Mouse (Mus musculus) adrenal gland (tissue): ENCODE results near the gene 1600014C23Rik.

Experiments used
- intact Hi-C: fragments of 180-260 bp; cut with DNase I; formaldehyde crosslinking; loops from one replicate; pipeline ENCODE4 v1.15.1; 2025

Gene 1600014C23Rik

DNA sequence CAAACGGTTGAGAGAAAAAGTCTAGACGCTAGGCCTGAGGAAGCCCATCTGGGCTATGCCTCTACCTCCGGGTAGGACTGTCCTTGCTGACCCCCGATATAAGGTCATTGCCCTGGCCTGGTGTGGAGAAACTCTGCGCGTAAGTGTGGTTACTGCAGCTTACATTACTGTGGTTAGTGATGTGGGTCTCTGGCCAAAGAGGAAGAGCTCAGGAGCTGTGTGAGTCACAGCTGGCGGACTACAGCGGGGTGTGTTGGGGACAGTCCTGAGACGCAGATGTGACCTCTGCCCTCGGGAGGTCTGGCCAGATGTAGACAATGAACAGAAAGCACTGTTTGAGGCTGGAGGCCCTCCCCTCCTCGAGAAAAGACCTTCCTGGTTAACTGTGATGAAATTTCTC, 19.0 kb upstream of the 1600014C23Rik start:
- intact Hi-C loops: loop anchor here (5.0 kb wide), 1 partner anchor 40 kb away; no protein-coding TSS in a partner anchor

DNA sequence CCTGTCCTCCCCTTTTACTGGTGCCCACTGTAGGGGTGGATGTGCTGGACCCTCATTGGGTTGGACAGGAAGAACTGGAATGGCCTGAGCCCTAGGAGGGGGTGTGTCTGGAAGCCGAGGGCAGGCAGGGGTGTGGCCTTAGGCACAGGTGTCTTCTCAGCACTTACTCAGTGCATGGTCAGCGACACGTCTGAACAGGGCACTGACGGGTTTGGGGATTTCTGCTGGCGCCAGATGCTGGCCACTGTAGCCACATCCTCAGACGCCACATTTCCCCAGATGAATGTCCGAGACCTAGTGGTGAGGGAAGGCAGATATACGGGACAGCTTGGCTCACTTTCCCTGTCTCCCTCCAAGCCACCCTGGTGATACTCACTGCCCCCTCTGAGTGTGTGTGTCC, 18.4 kb upstream of the 1600014C23Rik start:
- intact Hi-C loops: loop anchor here (5.0 kb wide), 1 partner anchor 40 kb away; no protein-coding TSS in a partner anchor

- intact Hi-C loops: loop anchor here (5.0 kb wide), 1 partner anchor 41 kb away; no protein-coding TSS in a partner anchor
Measured at GRCm38 (mm10) chr17:45751359-45751758, 17.7 kb upstream of the 1600014C23Rik start.

DNA sequence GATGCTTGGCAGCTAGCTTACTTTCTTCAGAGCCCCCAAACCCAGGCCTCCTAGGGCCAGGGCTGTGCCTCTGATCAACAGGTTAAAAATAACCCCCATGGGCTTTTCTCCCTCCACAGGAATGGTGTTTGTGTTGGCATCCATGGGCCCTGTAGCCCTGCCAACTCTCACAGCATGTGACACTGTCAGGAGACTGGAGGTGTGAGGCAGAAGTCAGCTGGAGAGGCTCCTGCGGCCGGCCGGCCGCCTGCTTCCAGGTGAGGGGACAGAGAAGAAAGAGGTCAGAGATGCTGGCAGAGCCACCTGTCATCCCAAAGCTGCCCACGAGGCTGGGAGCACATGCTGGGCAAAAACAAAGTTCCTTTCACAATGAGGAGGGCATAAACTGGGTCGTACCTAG, 15.5 kb upstream of the 1600014C23Rik start:
- intact Hi-C loops: no loop called here

DNA sequence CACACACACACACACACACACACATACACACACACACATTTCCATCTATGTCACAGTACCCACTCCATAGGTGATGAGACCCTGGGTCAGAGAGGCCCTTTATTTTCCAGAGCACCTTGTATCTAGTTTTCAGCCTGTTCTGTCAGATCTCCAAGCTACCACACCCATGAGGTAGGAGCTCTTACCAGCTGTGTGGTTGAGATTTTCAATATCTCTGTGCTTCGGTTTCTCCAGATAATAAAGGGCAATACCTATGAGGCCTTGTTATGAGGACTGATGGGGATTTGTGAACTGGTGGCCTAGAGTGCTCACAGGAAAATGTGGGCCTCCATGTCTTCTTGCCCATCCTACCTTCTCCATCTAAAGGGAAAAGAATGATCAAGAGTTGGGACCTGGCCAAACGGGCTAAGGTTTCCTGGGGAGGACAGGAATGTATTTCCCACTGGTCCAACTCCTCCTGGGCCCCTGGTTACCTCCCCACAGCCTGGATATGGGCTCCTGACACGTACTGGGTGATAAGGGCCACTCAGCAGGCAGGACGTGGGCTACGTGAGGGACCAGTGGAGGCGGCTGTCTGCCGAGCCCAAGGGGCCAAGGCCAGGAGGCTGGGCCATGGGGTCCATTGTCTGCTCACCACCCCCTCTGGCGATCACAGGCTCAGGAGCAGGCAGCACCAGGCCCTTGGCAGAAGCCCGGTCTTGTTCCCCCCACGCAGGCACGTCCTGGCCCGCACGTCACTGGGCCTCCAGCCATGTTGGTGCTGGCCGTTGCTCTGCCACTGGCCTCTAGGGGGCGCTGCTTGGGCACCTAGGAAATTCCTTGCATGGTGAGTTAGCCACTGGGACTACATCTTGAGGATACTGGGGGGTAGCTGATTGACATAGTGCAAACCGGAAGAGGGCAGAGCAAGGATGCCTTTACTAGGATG, 14.5 kb upstream of the 1600014C23Rik start:
- intact Hi-C loops: no loop called here

DNA sequence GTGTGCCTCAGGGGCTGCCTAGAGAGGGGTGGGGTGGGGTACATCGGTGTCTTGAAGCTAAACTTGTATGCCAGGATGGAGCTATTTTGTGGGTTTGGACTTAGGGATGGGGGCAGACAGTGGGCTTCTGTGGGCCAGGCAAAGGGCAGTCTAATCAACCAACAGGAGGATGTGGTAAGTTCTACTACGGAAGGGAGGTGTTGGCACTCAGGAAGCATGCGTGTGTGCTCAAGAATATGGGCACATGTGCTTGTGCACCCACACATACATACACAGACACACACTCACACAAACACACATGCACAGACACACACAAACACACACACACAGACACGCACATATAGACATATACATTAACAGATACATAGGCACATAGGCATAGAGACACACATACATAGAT, 13.6 kb upstream of the 1600014C23Rik start:
- intact Hi-C loops: no loop called here

- intact Hi-C loops: no loop called here
Measured at GRCm38 (mm10) chr17:45746755-45747154, 13.1 kb upstream of the 1600014C23Rik start.

DNA sequence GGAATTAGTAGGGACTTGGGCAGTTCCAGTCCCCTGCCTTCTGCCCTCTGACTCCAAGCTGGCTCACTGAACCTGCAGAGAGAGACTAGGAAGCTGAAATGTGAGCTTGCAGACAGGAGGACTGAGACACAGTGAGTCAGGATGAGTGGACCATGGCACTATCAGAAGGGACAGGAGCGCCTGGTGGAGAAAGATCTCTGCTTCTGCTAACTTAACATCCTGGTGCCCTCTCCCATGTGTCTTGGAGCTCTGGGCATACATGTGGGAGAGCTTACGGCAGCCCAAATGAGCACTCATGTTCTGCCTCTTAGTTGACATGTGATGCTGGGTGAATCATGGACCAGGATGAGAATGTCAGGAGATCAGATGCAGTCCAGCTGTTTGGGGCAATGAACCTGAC, 12.0 kb upstream of the 1600014C23Rik start:
- intact Hi-C loops: no loop called here

- intact Hi-C loops: no loop called here
Measured at GRCm38 (mm10) chr17:45742371-45743147, 8.9 kb upstream of the 1600014C23Rik start.

DNA sequence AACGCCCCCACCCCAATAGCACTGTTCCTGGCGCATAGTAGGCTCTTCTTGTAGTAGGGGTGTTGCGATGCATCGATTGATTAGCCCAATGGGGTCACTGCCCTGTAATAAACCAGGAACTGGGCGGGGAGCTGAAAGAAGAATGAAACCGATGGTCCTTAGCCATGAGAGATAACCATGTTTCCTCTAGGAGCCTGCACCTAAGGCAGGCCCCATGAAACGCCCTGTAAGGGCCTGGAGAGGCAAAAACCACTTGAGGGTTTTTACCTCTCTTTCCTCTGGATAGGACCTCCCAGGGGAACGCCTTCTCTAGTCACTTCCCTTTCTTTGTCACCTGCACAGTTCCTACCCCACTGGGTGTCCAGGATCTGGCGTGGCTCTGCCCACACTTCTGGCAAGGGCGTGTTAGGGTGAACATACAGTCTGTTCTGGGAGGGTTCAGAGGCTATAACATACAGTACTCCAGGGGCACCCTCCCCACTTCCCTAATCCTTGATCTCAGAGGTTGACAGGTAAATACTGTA, 3.5 kb upstream of the 1600014C23Rik start:
- intact Hi-C loops: no loop called here

- intact Hi-C loops: no loop called here
Measured at GRCm38 (mm10) chr17:45736311-45737077, 2.9 kb upstream of the 1600014C23Rik start.

DNA sequence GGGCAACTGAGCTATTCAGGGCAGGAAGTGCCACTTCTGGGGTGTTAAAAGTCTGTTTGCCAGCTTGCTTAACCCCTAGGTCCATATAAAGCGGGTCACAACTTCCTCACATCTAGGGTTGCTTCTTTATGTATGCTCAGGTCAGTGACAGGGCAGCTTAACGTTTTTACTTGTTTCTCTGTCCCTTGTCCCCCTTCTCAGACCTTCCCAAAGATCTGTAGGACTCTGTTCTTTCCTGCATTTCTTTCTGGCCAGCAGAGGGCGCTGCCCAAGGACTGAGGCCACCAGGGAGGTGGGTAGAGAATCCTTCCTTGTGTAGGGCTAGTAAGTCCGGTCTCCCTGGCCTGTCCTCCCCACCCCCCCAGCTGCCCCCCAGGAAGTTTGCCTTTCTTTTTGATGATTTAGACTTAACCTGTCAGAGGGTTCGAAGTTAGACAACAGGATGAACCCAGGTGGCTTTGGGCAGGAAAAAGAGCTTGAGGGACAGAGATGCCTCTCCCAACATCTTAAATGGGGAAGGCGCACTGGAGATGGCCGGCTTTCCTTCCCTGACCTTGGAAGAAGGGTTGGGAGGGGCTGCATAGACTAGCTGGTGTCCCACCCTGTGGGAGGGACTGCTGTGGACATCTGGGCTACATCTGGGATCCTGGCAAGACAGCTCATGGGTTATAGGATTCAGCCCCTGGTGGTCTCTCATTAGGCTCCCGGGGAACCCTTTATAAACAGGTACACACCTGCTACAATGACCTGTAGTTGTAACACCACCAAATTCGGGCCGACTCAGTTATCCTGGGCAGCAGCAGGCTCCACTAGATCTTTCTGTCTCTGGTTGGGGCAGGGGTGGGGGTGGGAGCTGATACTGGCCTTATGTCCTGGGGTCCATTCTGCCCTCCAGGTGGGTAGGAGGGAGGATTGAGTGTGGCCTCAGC, 2.0 kb upstream of the 1600014C23Rik start:
- intact Hi-C loops: loop anchor here (2.0 kb wide), 1 partner anchor 297 kb away; the partner anchor contains the start of gene Vegfa

- intact Hi-C loops: loop anchor here (2.0 to 5.0 kb wide), 4 partner anchors 107 to 432 kb away; partner anchors contain the start of gene Vegfa
Measured at GRCm38 (mm10) chr17:45734881-45735280, 1.2 kb upstream of the 1600014C23Rik start.

DNA sequence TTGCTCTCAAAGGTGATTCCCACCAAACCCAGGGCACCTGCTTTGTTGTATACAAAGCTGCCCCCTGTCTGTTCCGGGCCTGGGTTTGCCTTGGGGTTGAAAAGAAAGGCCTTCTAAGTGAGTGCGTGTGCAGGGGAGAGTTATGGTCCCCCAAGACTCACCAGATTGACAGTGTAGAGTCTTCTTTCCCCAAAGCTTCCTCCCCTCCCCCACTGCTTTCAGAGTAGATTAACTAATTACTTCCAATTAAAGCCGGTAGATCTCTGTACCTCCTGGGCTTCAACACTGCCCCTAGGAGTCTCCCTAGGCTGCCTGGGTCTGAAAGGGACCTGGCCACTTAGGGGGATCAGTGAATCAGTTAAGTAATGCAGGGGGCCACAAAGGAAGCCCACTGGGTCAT, 689 bp upstream of the 1600014C23Rik start:
- intact Hi-C loops: loop anchor here (2.0 to 5.0 kb wide), 4 partner anchors 108 to 433 kb away; partner anchors contain the start of gene Vegfa

- intact Hi-C loops: loop anchor here (5.0 kb wide), 3 partner anchors 109 to 434 kb away; no protein-coding TSS in a partner anchor
Measured at GRCm38 (mm10) chr17:45733038-45733734, 458 bp downstream of the 1600014C23Rik start.

DNA sequence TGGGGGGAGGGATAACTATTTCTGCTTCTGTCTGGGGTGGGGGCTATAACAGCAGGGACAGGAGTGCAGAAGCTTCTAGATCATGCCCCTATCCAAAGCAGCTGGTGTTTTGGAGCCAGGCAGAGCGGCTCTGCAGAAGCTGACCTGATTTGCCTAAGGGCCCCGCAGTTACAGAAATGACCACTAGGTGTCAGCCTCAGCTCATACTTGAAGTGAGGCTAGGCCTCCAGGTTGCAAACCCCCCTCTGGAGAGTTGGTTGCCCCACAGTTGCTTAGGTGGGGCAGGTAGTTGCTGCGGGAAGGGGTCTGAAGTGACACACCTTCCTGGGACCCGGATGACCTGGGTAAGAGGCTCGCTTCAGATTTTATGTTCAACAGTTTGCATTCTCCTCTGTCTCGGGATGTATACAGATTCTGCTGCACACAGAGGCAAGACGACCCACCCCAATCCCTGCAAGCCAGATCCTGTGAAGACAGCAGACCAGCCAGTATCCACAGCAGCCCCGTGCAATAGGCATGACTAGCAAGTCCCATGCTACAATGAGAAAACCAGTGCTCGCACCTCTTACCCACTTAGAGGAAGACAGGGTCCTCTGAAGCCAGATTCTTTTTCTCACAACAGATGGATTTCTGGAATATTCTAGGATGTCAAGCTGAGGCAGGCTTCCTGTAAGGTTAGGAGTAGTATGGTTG, 2.3 kb downstream of the 1600014C23Rik start:
- intact Hi-C loops: loop anchor here (5.0 kb wide), 3 partner anchors 111 to 436 kb away; no protein-coding TSS in a partner anchor

DNA sequence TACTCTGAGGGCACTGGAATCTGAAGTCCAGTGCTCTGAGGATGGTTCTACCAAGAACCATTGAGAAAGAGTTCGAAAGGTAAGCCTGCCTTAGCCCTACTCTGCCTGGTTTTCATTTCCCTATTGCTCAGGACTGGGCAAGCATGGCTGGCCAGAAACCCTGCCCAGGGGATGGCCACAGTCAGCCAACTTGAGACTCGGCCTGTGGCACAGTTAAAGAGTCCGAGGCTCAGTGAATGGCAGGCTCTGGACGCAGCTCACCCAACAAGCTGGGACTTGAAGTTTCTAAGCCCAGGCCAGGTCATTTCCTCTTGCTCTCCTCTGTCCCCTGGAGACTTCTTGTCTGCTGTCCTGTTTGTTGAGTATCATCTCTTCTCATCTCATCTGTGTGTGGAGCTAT, 2.9 kb downstream of the 1600014C23Rik start:
- intact Hi-C loops: loop anchor here (5.0 kb wide), 3 partner anchors 112 to 437 kb away; no protein-coding TSS in a partner anchor

DNA sequence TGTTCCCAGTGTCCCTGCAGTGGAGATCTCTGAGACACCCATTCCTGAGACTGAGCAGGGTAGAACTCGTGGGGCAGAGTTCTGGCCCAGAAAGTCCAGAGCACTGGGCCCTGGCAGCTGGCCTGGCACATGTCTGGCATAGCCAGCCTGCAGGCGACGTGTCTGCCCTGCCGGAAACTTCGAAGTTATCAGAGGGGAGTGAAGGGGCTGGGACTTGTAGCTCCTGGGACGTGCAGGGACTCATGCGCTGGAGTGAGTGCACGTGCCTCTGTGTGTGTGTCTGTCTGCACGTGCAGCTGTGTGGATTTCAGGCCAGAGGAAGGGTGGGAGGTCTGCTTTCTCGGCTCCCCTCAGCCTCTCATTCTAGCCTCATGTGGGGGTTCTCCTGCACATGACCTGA, 4.3 kb downstream of the 1600014C23Rik start:
- intact Hi-C loops: no loop called here
